Mouse (Mus musculus): ENCODE results near the gene Fam13c.

- no peak for TF ChIP-seq CTCF (IDR thresholded peaks at IDR 0.05; ENCODE audit: low read depth, low read length)
- TF ChIP-seq TAL1 (conservative IDR thresholded peaks at IDR 0.05; ENCODE audit: low read depth, low read length) = no peak
Observed at GRCm38 (mm10) chr10:70539251-70539650, 99.0 kb downstream of the Fam13c start.

Data from G1E (cell line).